Mouse (Mus musculus) forebrain, embryonic 10.5 days (tissue): ENCODE results near the gene Upp2. TPM values are rescaled to one million over a fixed set of nuclear protein-coding genes. Genes with fewer than 3 reads are reported as not detected.

Experiments
- DNase-seq: peaks from one replicate; pipeline ENCODE4 v3.0.0-alpha.2; 2017; ENCODE audit warnings: low spot score; ENCODE audit errors: extremely low spot score
- H3K27ac ChIP-seq: fragments of 300-500 bp; sonication (generic); 2 replicates; pipeline ENCODE4 v1.5.1; 2016; ENCODE audit warnings: mild to moderate bottlenecking
- H3K27me3 ChIP-seq: fragments of 300-500 bp; sonication (generic); 2 replicates; pipeline ENCODE4 v1.6.1; 2016; ENCODE audit warnings: mild to moderate bottlenecking; ENCODE audit not compliant: poor library complexity, severe bottlenecking
- H3K36me3 ChIP-seq: fragments of 300-500 bp; sonication (generic); replicated peaks from 2 replicates; pipeline ENCODE4 v1.6.1; 2016; ENCODE audit warnings: mild to moderate bottlenecking, moderate library complexity
- H3K4me1 ChIP-seq: fragments of 300-500 bp; sonication (generic); 2 replicates; pipeline ENCODE4 v1.6.1; 2016
- H3K4me3 ChIP-seq: fragments of 300-500 bp; sonication (generic); 2 replicates; pipeline ENCODE4 v1.5.1; 2016; ENCODE audit warnings: mild to moderate bottlenecking, moderate library complexity
- H3K9me3 ChIP-seq: fragments of 300-500 bp; sonication (generic); 2 replicates; pipeline ENCODE4 v1.6.1; 2016; ENCODE audit warnings: mild to moderate bottlenecking, moderate library complexity
- WGBS: fragments of 180-500 bp; shearing (Covaris S2); methylation state at CpG from one replicate; pipeline ENCODE4 v1.1.7; 2016; 5-methylcytosine and 5-hydroxymethylcytosine counted together
- polyA plus RNA-seq: library from polyadenylated mRNA; unstranded; fragments of >200 nt; fragmentation: Nextera tagmentation; extraction: Ambion mirVana; gene quantifications from 2 replicates; pipeline ENCODE4 v1.2.1, GENCODE M21; 2016

Gene Upp2
- polyA plus RNA-seq, 1 experiment from 2014 or later, result 3.9 TPM

GRCm38 (mm10) chr2:58533521-58534001 is 33.5 kb upstream of the Upp2 start:
- Histone ChIP-seq H3K27ac (peak overlapping the region; percentile 72), H3K9me3 (no peaks in the 10 kb centered on the region), H3K4me3 (no peak overlapping the region), H3K4me1 (peaks cover 83% of the 10 kb centered on the region), H3K36me3 (peaks cover 13% of the 10 kb centered on the region), H3K27me3 (no peaks in the 10 kb centered on the region)
- WGBS, result 19% methylated on average over 7 of the region's 7 CpGs
- DNase-seq, result peak; percentile 45

- DNase-seq, result no peak
- Histone ChIP-seq H3K36me3 (peaks cover 13% of the 10 kb centered on the region), H3K4me1 (peaks cover 85% of the 10 kb centered on the region), H3K27ac (peak overlapping the region; percentile 72; the same call in 1 of the 2 replicates), H3K9me3 (no peaks in the 10 kb centered on the region), H3K27me3 (no peaks in the 10 kb centered on the region), H3K4me3 (no peak overlapping the region)
- WGBS, result 63% methylated on average over 4 of the region's 4 CpGs
Observed at GRCm38 (mm10) chr2:58534379-58534778, 32.7 kb upstream of the Upp2 start.

- peaks cover 78% of the 10 kb centered on the region for H3K4me1 ChIP-seq
- DNase-seq, result no peak
- no peaks in the 10 kb centered on the region for H3K27me3 ChIP-seq
- no peak overlapping the region for H3K4me3 ChIP-seq
- no peaks in the 10 kb centered on the region for H3K9me3 ChIP-seq
- H3K36me3 ChIP-seq, result peaks cover 13% of the 10 kb centered on the region
- 87% methylated on average over 8 of the region's 8 CpGs for WGBS
- H3K27ac ChIP-seq, result no peak overlapping the region
Observed at GRCm38 (mm10) chr2:58535233-58535632, 31.9 kb upstream of the Upp2 start.

GRCm38 (mm10) chr2:58536796-58537195 is 30.3 kb upstream of the Upp2 start:
- Histone ChIP-seq H3K4me1 (peaks cover 62% of the 10 kb centered on the region), H3K27ac (no peak overlapping the region), H3K36me3 (peaks cover 13% of the 10 kb centered on the region), H3K27me3 (no peaks in the 10 kb centered on the region), H3K4me3 (no peak overlapping the region), H3K9me3 (no peaks in the 10 kb centered on the region)
- DNase-seq, result no peak
- 88% methylated on average over 3 of the region's 3 CpGs for WGBS

- DNase-seq, result no peak
- H3K4me1 ChIP-seq, result peaks cover 48% of the 10 kb centered on the region
- WGBS, result 63% methylated on average over 6 of the region's 6 CpGs
- no peaks in the 10 kb centered on the region for H3K9me3 ChIP-seq
- no peak overlapping the region for H3K4me3 ChIP-seq
- H3K27me3 ChIP-seq, result no peaks in the 10 kb centered on the region
- peaks cover 13% of the 10 kb centered on the region for H3K36me3 ChIP-seq
- H3K27ac ChIP-seq, result no peak overlapping the region
Observed at GRCm38 (mm10) chr2:58538196-58538595, 28.9 kb upstream of the Upp2 start.

- Histone ChIP-seq H3K9me3 (no peaks in the 10 kb centered on the region), H3K36me3 (0 out of 2 replicates have a peak, but pooled peaks cover 4% of the 10 kb centered on the region), H3K4me1 (peaks cover 13% of the 10 kb centered on the region), H3K27me3 (no peaks in the 10 kb centered on the region), H3K27ac (no peak overlapping the region), H3K4me3 (no peak overlapping the region)
- DNase-seq, result no peak
- WGBS, result 79% methylated on average over 5 of the region's 5 CpGs
Observed at GRCm38 (mm10) chr2:58543252-58543651, 23.8 kb upstream of the Upp2 start.

GRCm38 (mm10) chr2:58544368-58544767 is 22.7 kb upstream of the Upp2 start:
- Histone ChIP-seq H3K27me3 (no peaks in the 10 kb centered on the region), H3K4me1 (peaks cover 2% of the 10 kb centered on the region), H3K9me3 (no peaks in the 10 kb centered on the region), H3K4me3 (no peak overlapping the region), H3K27ac (no peak overlapping the region), H3K36me3 (0 out of 2 replicates have a peak, but pooled peaks cover 4% of the 10 kb centered on the region)
- whole genome bisulfite sequencing, result 91% methylated on average over 6 of the region's 6 CpGs
- no peak for DNase-seq

GRCm38 (mm10) chr2:58546264-58546663 is 20.8 kb upstream of the Upp2 start:
- Histone ChIP-seq H3K27ac (no peak overlapping the region), H3K27me3 (no peaks in the 10 kb centered on the region), H3K36me3 (0 out of 2 replicates have a peak, but pooled peaks cover 4% of the 10 kb centered on the region), H3K9me3 (no peaks in the 10 kb centered on the region), H3K4me1 (peaks cover 20% of the 10 kb centered on the region), H3K4me3 (no peak overlapping the region)
- no peak for DNase-seq
- WGBS, result 94% methylated on average over 7 of the region's 7 CpGs

GRCm38 (mm10) chr2:58548943-58549342 is 18.2 kb upstream of the Upp2 start:
- Histone ChIP-seq H3K4me1 (peaks cover 42% of the 10 kb centered on the region), H3K27me3 (no peaks in the 10 kb centered on the region), H3K9me3 (no peaks in the 10 kb centered on the region), H3K27ac (no peak overlapping the region), H3K4me3 (no peak overlapping the region), H3K36me3 (0 out of 2 replicates have a peak, but pooled peaks cover 4% of the 10 kb centered on the region)
- 81% methylated on average over 7 of the region's 7 CpGs for WGBS
- DNase-seq, result no peak

GRCm38 (mm10) chr2:58549960-58550359 is 17.1 kb upstream of the Upp2 start:
- DNase-seq, result no peak
- H3K27ac ChIP-seq, result peak overlapping the region; percentile 30; the same call in 1 of the 2 replicates
- H3K27me3 ChIP-seq, result no peaks in the 10 kb centered on the region
- H3K4me3 ChIP-seq, result no peak overlapping the region
- H3K9me3 ChIP-seq, result no peaks in the 10 kb centered on the region
- 0 out of 2 replicates have a peak, but pooled peaks cover 4% of the 10 kb centered on the region for H3K36me3 ChIP-seq
- WGBS, result 57% methylated on average over 6 of the region's 6 CpGs
- H3K4me1 ChIP-seq, result peaks cover 46% of the 10 kb centered on the region

GRCm38 (mm10) chr2:58550488-58550887 is 16.6 kb upstream of the Upp2 start:
- DNase-seq, result no peak
- no peak overlapping the region for H3K4me3 ChIP-seq
- H3K4me1 ChIP-seq, result peaks cover 46% of the 10 kb centered on the region
- no peak overlapping the region for H3K27ac ChIP-seq
- 69% methylated on average over 9 of the region's 9 CpGs for WGBS
- H3K9me3 ChIP-seq, result no peaks in the 10 kb centered on the region
- H3K36me3 ChIP-seq, result 0 out of 2 replicates have a peak, but pooled peaks cover 4% of the 10 kb centered on the region
- no peaks in the 10 kb centered on the region for H3K27me3 ChIP-seq

GRCm38 (mm10) chr2:58551866-58552265 is 15.2 kb upstream of the Upp2 start:
- H3K36me3 ChIP-seq, result no peaks in the 10 kb centered on the region
- DNase-seq, result no peak
- H3K27ac ChIP-seq, result peak overlapping the region; percentile 67
- H3K9me3 ChIP-seq, result no peaks in the 10 kb centered on the region
- H3K4me3 ChIP-seq, result no peak overlapping the region
- 7% methylated on average over 6 of the region's 6 CpGs for WGBS
- peaks cover 46% of the 10 kb centered on the region for H3K4me1 ChIP-seq
- no peaks in the 10 kb centered on the region for H3K27me3 ChIP-seq

- no peak overlapping the region for H3K4me3 ChIP-seq
- DNase-seq, result no peak
- 21% methylated on average over 3 of the region's 3 CpGs for WGBS
- no peaks in the 10 kb centered on the region for H3K36me3 ChIP-seq
- peak overlapping the region; percentile 67 for H3K27ac ChIP-seq
- H3K4me1 ChIP-seq, result peaks cover 46% of the 10 kb centered on the region
- H3K27me3 ChIP-seq, result no peaks in the 10 kb centered on the region
- no peaks in the 10 kb centered on the region for H3K9me3 ChIP-seq
Observed at GRCm38 (mm10) chr2:58552296-58552695, 14.8 kb upstream of the Upp2 start.
